Comparison of ENCODE assay signal across 16 mouse cellular contexts in the genomic region with DNA sequence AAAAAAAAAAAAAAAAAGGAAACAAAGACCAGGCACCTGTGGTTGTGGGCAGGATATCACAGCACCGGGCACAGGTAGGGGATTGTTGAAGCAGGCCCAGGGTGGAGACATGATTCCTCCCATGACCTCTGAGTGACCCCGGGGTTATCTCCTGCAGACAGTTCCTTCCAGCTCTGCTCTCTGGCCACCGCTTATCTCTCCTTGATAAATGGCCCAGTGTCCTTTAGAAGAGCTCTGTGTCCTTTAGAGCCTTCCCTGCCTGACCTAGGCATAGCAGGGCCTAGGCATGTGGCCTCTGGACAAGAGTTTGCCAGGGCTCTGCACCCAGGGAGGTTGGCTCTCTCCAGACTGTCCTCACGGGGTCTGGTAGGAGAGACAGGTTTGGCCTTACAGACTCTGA. TPM values are rescaled to one million over a fixed set of nuclear protein-coding genes. Genes with fewer than 3 reads are reported as not detected.
A peak's percentile ranks its signal among the peaks of the same experiment; 100 is the strongest.
DNase-seq lines count a peak whose midpoint lies in the region; ATAC-seq lines count a peak whose summit lies in the region.
"Had no signal": no experiment of that assay in that cellular context is flagged by ENCODE, and none has a peak within 500 bp of the region (broad histone marks: within the 10 kb centered on the region; RNA-seq: fewer than 3 reads in every experiment).

No protein-coding gene starts in this region.

- no peaks in the 10 kb centered on the region for H3K27me3 ChIP-seq in heart, embryonic 13.5 days (replicated peaks)
- H3K27me3 ChIP-seq: neural tube, embryonic 12.5 days had no signal

- no peaks in the 10 kb centered on the region for H3K36me3 ChIP-seq in heart, embryonic 13.5 days
- H3K36me3 ChIP-seq: neural tube, embryonic 12.5 days had no signal

- peaks cover 62% of the 10 kb centered on the region for H3K4me1 ChIP-seq in heart, embryonic 13.5 days

- H3K4me2 ChIP-seq in heart, embryonic 13.5 days = 0 out of 2 replicates have a peak overlapping the region, but pooled peaks have one; percentile 18
- H3K4me2 ChIP-seq: lung, embryonic 14.5 days; neural tube, embryonic 12.5 days had no signal

- no peak for DNase-seq in heart, adult 9 months (ENCODE audit: low spot score in 2 of 2)
- peak; percentile 64 for DNase-seq in testis, postnatal 14 days (ENCODE audit: low spot score)
- no peak for DNase-seq in testis, postnatal 10 days (ENCODE audit: low spot score)
- DNase-seq in liver = peak; percentile 73
- no peak for DNase-seq in kidney, adult 8-10 months
- no peak for DNase-seq in spleen, adult 12 weeks (ENCODE audit: low spot score)
- DNase-seq: cerebellum, postnatal 25 days; kidney, postnatal 10 days; layer of hippocampus, adult 9-11 months; lung, embryonic 14.5 days; thymus, adult 2 months had no signal

- no peak overlapping the region; the same call in 1 of the 2 replicates for H3K9ac ChIP-seq in heart, embryonic 13.5 days
- H3K9ac ChIP-seq: lung, embryonic 14.5 days; neural tube, embryonic 12.5 days had no signal

- H3K27ac ChIP-seq in heart, embryonic 13.5 days (replicated peaks) = peak overlapping the region; percentile 73
- H3K27ac ChIP-seq: neural tube, embryonic 12.5 days had no signal

- 16% methylated on average over 4 of the region's 4 CpGs for WGBS in heart, embryonic 13.5 days

- no peaks in the 10 kb centered on the region for H3K9me3 ChIP-seq in heart, embryonic 13.5 days
- H3K9me3 ChIP-seq: neural tube, embryonic 12.5 days had no signal

- no peak for ATAC-seq in heart, embryonic 13.5 days (ENCODE audit: extremely low read depth, insufficient number of reproducible peaks, low FRiP score, low TSS enrichment)
- ATAC-seq: activated CD4-positive, CD25-positive, alpha-beta regulatory T cell, adult 4 months; CD4-positive, CD25-positive, alpha-beta regulatory T cell, adult 4 months; inflammation-experienced regulatory T-cells, adult 6 months had no signal

- no peak overlapping the region for H3K4me3 ChIP-seq in heart, embryonic 13.5 days
- H3K4me3 ChIP-seq: neural tube, embryonic 12.5 days had no signal

RNA-seq across cellular contexts. Expression of gene Dusp7, which starts 29.3 kb away (rescaled TPM):
- polyA plus RNA-seq in heart, embryonic 13.5 days (2015; fragmentation: Nextera tagmentation; extraction: Ambion mirVana) = 8.6 and 10.4 TPM in 2 replicates

RNA-seq across cellular contexts. Expression of gene Rpl29, which starts 31.5 kb away (rescaled TPM):
- 659 and 696 TPM in 2 replicates for polyA plus RNA-seq in heart, embryonic 13.5 days (2015; fragmentation: Nextera tagmentation; extraction: Ambion mirVana)

RNA-seq across cellular contexts. Expression of gene Acy1, which starts 40.4 kb away (rescaled TPM):
- polyA plus RNA-seq in heart, embryonic 13.5 days (2015; fragmentation: Nextera tagmentation; extraction: Ambion mirVana) = 25.7 and 27.2 TPM in 2 replicates

RNA-seq across cellular contexts. Expression of gene Abhd14b, which starts 49.5 kb away (rescaled TPM):
- 7.4 and 7.7 TPM in 2 replicates for polyA plus RNA-seq in heart, embryonic 13.5 days (2015; fragmentation: Nextera tagmentation; extraction: Ambion mirVana)

RNA-seq across cellular contexts. Expression of gene Abhd14a, which starts 49.7 kb away (rescaled TPM):
- polyA plus RNA-seq in heart, embryonic 13.5 days (2015; fragmentation: Nextera tagmentation; extraction: Ambion mirVana) = 44.8 and 53.3 TPM in 2 replicates

Comparison
In these comparisons a context has a peak if more than half of its experiments do, and no peak if none do; other contexts are left out.
1. DNase-seq: peak in testis, postnatal 14 days (single experiment) and liver (single experiment); none in heart, adult 9 months (0 of 2), testis, postnatal 10 days (single experiment), kidney, adult 8-10 months (0 of 2) and spleen, adult 12 weeks (single experiment).